Mouse (Mus musculus): ENCODE data around the gene Cmtm4. TPM values are rescaled to one million over a fixed set of nuclear protein-coding genes. Genes with fewer than 3 reads are reported as not detected.

Gene Cmtm4
- polyA plus RNA-seq, 2 experiments = 0.44 to 1.7 TPM

DNA sequence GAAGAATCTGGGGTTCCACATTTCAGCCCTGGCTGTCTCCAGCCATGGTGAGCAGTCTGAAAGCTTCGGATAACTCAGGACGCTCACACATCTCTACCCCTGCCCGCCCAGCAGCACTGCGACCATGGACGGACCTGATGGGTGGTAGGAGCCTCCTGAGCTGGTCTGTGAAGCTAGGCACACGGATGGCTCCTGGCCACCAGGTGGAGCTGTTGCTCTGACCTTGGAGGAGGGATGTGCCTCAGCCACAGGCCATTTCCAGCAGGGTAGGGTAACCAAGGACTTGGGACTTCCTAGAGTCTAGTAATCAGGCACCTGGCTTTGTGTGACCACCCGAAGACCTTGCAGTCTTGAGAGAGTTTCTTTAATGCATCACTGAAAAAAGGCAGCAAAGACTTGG lies 51.6 kb downstream of the Cmtm4 start:
- WGBS (ENCODE audit: insufficient replicate concordance) = 10% methylated on average over 7 of the region's 7 CpGs
- ATAC-seq (ENCODE audit: insufficient read depth) = no peak
- H3K4me2 ChIP-seq (ENCODE audit: low read depth) = no peak overlapping the region

GRCm38 (mm10) chr8:104342426-104342825 lies 53.2 kb downstream of the Cmtm4 start:
- no peak for ATAC-seq (ENCODE audit: insufficient read depth)
- no peaks in the 10 kb centered on the region; the same call in 1 of the 2 replicates for H3K36me3 ChIP-seq (replicated peaks; ENCODE audit: control insufficient read depth, insufficient read depth, low read depth)
- H3K4me1 ChIP-seq (replicated peaks; ENCODE audit: control insufficient read depth in 2 of 2, insufficient read depth in 2 of 2, low read length in 1 of 2) = peaks cover 0 to 2% of the 10 kb centered on the region in 2 experiments; a peak in 1 of 4 replicates
- no peak overlapping the region for H3K27ac ChIP-seq
- no peak for DNase-seq (ENCODE audit: low read depth in 3 of 3, low spot score in 3 of 3)
- peaks cover 2% of the 10 kb centered on the region; the same call in 1 of the 2 replicates for H3K27me3 ChIP-seq (ENCODE audit: control insufficient read depth, insufficient read depth, low read length)
- H3K9ac ChIP-seq (replicated peaks) = no peak overlapping the region
- no peak overlapping the region for H3K4me3 ChIP-seq (ENCODE audit: insufficient read depth in 1 of 2, low read depth in 2 of 2, low read length in 2 of 2)
- H3K9me3 ChIP-seq (ENCODE audit: control insufficient read depth, low read length) = no peaks in the 10 kb centered on the region
- 44% methylated on average over 5 of the region's 5 CpGs for WGBS (ENCODE audit: insufficient replicate concordance)
- H3K4me2 ChIP-seq (ENCODE audit: low read depth) = no peak overlapping the region
- TF ChIP-seq EP300 (IDR thresholded peaks at IDR 0.05; ENCODE audit: low read depth) = no peak
- TF ChIP-seq CTCF (IDR thresholded peaks at IDR 0.05; ENCODE audit: low read depth) = no peak

More for the DNA sequence above, 51.6 kb downstream of the Cmtm4 start:
- no peak for TF ChIP-seq EP300 (IDR thresholded peaks at IDR 0.05; ENCODE audit: low read depth)
- TF ChIP-seq CTCF (IDR thresholded peaks at IDR 0.05; ENCODE audit: low read depth) = peak; percentile 98
- Histone ChIP-seq H3K27me3 (ENCODE audit: control insufficient read depth, insufficient read depth, low read length) (peaks cover 2% of the 10 kb centered on the region; the same call in 1 of the 2 replicates), H3K27ac (no peak overlapping the region), H3K4me1 (replicated peaks; ENCODE audit: control insufficient read depth in 2 of 2, insufficient read depth in 2 of 2, low read length in 1 of 2) (peaks cover 0 to 2% of the 10 kb centered on the region in 2 experiments; a peak in 1 of 4 replicates), H3K9me3 (ENCODE audit: control insufficient read depth, low read length) (no peaks in the 10 kb centered on the region), H3K4me3 (ENCODE audit: insufficient read depth in 1 of 2, low read depth in 2 of 2, low read length in 2 of 2) (no peak overlapping the region), H3K36me3 (replicated peaks; ENCODE audit: control insufficient read depth, insufficient read depth, low read depth) (no peaks in the 10 kb centered on the region; the same call in 1 of the 2 replicates), H3K9ac (replicated peaks) (no peak overlapping the region)
- peak; percentile 50 to 59 (median 59) for DNase-seq (ENCODE audit: low read depth in 3 of 3, low spot score in 3 of 3)

DNA sequence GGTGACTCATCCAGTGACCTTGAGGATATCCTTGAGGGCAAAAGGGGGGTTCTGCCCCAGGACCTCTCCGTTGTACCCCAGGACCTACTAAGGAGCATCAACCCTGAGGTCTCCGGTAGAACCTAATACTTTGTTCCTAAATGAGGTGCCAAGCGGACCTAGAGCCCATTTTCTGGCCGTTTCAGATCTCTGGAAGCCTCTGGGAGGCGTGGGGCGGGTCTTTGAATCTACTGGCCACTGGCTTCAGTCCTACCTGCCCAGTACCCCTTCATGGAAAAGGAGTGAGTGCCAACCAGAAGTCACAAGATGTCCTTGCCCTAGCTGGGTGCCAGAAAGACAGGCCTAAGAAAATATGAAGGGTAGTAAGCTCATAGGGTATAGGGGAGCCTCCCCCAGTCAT lies 53.9 kb downstream of the Cmtm4 start:
- Histone ChIP-seq H3K27me3 (ENCODE audit: control insufficient read depth, insufficient read depth, low read length) (peaks cover 2% of the 10 kb centered on the region; the same call in 1 of the 2 replicates), H3K36me3 (replicated peaks; ENCODE audit: control insufficient read depth, insufficient read depth, low read depth) (no peaks in the 10 kb centered on the region), H3K27ac (no peak overlapping the region), H3K9me3 (ENCODE audit: control insufficient read depth, low read length) (no peaks in the 10 kb centered on the region), H3K4me2 (ENCODE audit: low read depth) (no peak overlapping the region; the same call in 1 of the 2 replicates), H3K4me3 (ENCODE audit: insufficient read depth in 1 of 2, low read depth in 2 of 2, low read length in 2 of 2) (peak overlapping the region in 1 of 2 experiments; percentile 61; a peak in 1 of 4 replicates), H3K9ac (replicated peaks) (no peak overlapping the region), H3K4me1 (replicated peaks; ENCODE audit: control insufficient read depth in 2 of 2, insufficient read depth in 2 of 2, low read length in 1 of 2) (0 out of 4 replicates have a peak, but pooled peaks cover 0 to 2% of the 10 kb centered on the region in 2 experiments)
- DNase-seq (ENCODE audit: low read depth in 3 of 3, low spot score in 3 of 3) = no peak
- ATAC-seq (ENCODE audit: insufficient read depth) = no peak
- no peak for TF ChIP-seq CTCF (IDR thresholded peaks at IDR 0.05; ENCODE audit: low read depth)
- no peak for TF ChIP-seq EP300 (IDR thresholded peaks at IDR 0.05; ENCODE audit: low read depth)
- 47% methylated on average over 6 of the region's 6 CpGs for WGBS (ENCODE audit: insufficient replicate concordance)

DNA sequence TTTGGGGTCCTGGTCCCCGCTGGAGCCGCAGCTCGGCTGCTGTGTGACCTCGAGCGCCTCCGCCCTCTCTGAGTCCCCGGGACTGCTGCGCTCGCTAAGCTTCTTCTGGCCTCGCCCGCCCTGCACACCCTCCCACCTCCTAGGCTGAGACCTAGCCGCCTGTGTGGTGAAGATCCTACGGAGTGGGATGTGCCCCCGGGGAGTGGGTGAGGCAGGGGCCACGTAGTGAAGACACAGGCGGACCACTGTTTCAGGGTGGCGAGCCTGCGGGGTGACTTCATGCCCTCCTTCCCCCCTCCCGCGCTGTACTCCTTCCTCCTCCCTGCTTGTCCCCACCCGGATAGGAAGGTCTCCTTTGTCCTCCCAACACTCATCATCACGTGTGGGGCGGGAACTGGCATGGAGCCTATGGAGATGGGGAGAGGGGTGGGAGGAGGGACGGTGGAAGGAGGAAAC lies 54.5 kb downstream of the Cmtm4 start:
- Histone ChIP-seq H3K36me3 (replicated peaks; ENCODE audit: control insufficient read depth, insufficient read depth, low read depth) (no peaks in the 10 kb centered on the region), H3K9ac (replicated peaks) (peak overlapping the region; percentile 52), H3K4me1 (replicated peaks; ENCODE audit: control insufficient read depth in 2 of 2, insufficient read depth in 2 of 2, low read length in 1 of 2) (0 out of 4 replicates have a peak, but pooled peaks cover 0 to 2% of the 10 kb centered on the region in 2 experiments), H3K4me2 (ENCODE audit: low read depth) (peak overlapping the region; percentile 73), H3K27me3 (ENCODE audit: control insufficient read depth, insufficient read depth, low read length) (peaks cover 2% of the 10 kb centered on the region; the same call in 1 of the 2 replicates), H3K4me3 (ENCODE audit: insufficient read depth in 1 of 2, low read depth in 2 of 2, low read length in 2 of 2) (peak overlapping the region; percentile 50 to 61), H3K9me3 (ENCODE audit: control insufficient read depth, low read length) (no peaks in the 10 kb centered on the region), H3K27ac (no peak overlapping the region)
- peak in 1 of 3 experiments; percentile 28 for DNase-seq (ENCODE audit: low read depth in 3 of 3, low spot score in 3 of 3)
- TF ChIP-seq EP300 (IDR thresholded peaks at IDR 0.05; ENCODE audit: low read depth) (no peak), CTCF (IDR thresholded peaks at IDR 0.05; ENCODE audit: low read depth) (no peak)
- WGBS (ENCODE audit: insufficient replicate concordance) = 1% methylated on average over 24 of the region's 24 CpGs
- ATAC-seq (ENCODE audit: insufficient read depth) = peak; percentile 49

- H3K27me3 ChIP-seq (ENCODE audit: control insufficient read depth, insufficient read depth, low read length) = peaks cover 2% of the 10 kb centered on the region; the same call in 1 of the 2 replicates
- no peaks in the 10 kb centered on the region for H3K36me3 ChIP-seq (replicated peaks; ENCODE audit: control insufficient read depth, insufficient read depth, low read depth)
- WGBS (ENCODE audit: insufficient replicate concordance) = under 1% methylated on average over 44 of the region's 54 CpGs
- H3K9me3 ChIP-seq (ENCODE audit: control insufficient read depth, low read length) = no peaks in the 10 kb centered on the region
- H3K4me1 ChIP-seq (replicated peaks; ENCODE audit: control insufficient read depth in 2 of 2, insufficient read depth in 2 of 2, low read length in 1 of 2) = 0 out of 4 replicates have a peak, but pooled peaks cover 0 to 2% of the 10 kb centered on the region in 2 experiments
- H3K4me3 ChIP-seq (ENCODE audit: insufficient read depth in 1 of 2, low read depth in 2 of 2, low read length in 2 of 2) = peak overlapping the region; percentile 50 to 61
- H3K4me2 ChIP-seq (ENCODE audit: low read depth) = peak overlapping the region; percentile 73
- no peak overlapping the region for H3K27ac ChIP-seq
- DNase-seq (ENCODE audit: low read depth in 3 of 3, low spot score in 3 of 3) (peak; percentile 17 to 35 (median 24)), ATAC-seq (ENCODE audit: insufficient read depth) (peak; percentile 71)
- peak; percentile 72 for TF ChIP-seq CTCF (IDR thresholded peaks at IDR 0.05; ENCODE audit: low read depth)
- no peak for TF ChIP-seq EP300 (IDR thresholded peaks at IDR 0.05; ENCODE audit: low read depth)
- peak overlapping the region; percentile 52 for H3K9ac ChIP-seq (replicated peaks)
Measured at GRCm38 (mm10) chr8:104340233-104341105, 55.1 kb downstream of the Cmtm4 start.

All from liver, embryonic 14.5 days (tissue).